Mouse (Mus musculus) heart, embryonic 12.5 days (tissue): ENCODE results near the gene Slc39a11. TPM values are rescaled to one million over a fixed set of nuclear protein-coding genes. Genes with fewer than 3 reads are reported as not detected.

ENCODE experiments used
- ATAC-seq: fragments of 200-750 bp; cut with Nextera tagmentation; 2 replicates; pipeline ENCODE4 v1.8.0; 2017; ENCODE audit warnings: moderate TSS enrichment, moderate library complexity; ENCODE audit not compliant: insufficient number of reproducible peaks, low FRiP score
- H3K27ac ChIP-seq: fragments of 300-500 bp; sonication (generic); 2 replicates; pipeline ENCODE4 v1.5.1; 2016; ENCODE audit warnings: mild to moderate bottlenecking, moderate library complexity; ENCODE audit not compliant: poor library complexity, severe bottlenecking
- H3K27me3 ChIP-seq: fragments of 300-500 bp; sonication (generic); replicated peaks from 2 replicates; pipeline ENCODE4 v1.6.1; 2016; ENCODE audit warnings: mild to moderate bottlenecking, moderate library complexity
- H3K36me3 ChIP-seq: fragments of 300-500 bp; sonication (generic); 2 replicates; pipeline ENCODE4 v1.6.1; 2016; ENCODE audit warnings: mild to moderate bottlenecking, moderate library complexity
- H3K4me1 ChIP-seq: fragments of 300-500 bp; sonication (generic); replicated peaks from 2 replicates; pipeline ENCODE4 v1.6.1; 2016; ENCODE audit warnings: mild to moderate bottlenecking
- H3K4me2 ChIP-seq: fragments of 300-500 bp; sonication (generic); 2 replicates; pipeline ENCODE4 v1.6.1; 2016; ENCODE audit warnings: mild to moderate bottlenecking, moderate library complexity
- H3K4me3 ChIP-seq: fragments of 300-500 bp; sonication (generic); 2 replicates; pipeline ENCODE4 v1.5.1; 2016; ENCODE audit warnings: mild to moderate bottlenecking
- H3K9ac ChIP-seq: fragments of 300-500 bp; sonication (generic); 2 replicates; pipeline ENCODE4 v1.6.1; 2016; ENCODE audit warnings: mild to moderate bottlenecking, moderate library complexity
- H3K9me3 ChIP-seq: fragments of 300-500 bp; sonication (generic); replicated peaks from 2 replicates; pipeline ENCODE4 v1.6.1; 2016; ENCODE audit warnings: mild to moderate bottlenecking, moderate library complexity
- WGBS: fragments of 180-500 bp; shearing (Covaris S2); methylation state at CpG from one replicate; pipeline ENCODE4 v1.1.7; 2016; 5-methylcytosine and 5-hydroxymethylcytosine counted together
- polyA plus RNA-seq: library from polyadenylated mRNA; unstranded; fragments of >200 nt; fragmentation: Nextera tagmentation; extraction: Ambion mirVana; gene quantifications from 2 replicates; pipeline ENCODE4 v1.2.1, GENCODE M21; 2016

Slc39a11 gene
- polyA plus RNA-seq, 1 experiment from 2014 or later: 19.0 TPM

- H3K4me1 ChIP-seq: peaks cover 46% of the 10 kb centered on the region
- 0% methylated on average over 32 of the region's 38 CpGs for WGBS
These were observed 33.7 kb upstream of the Slc39a11 start for GRCm38 (mm10) chr11:113683627-113683956.

GRCm38 (mm10) chr11:113682897-113683626 is 33.2 kb upstream of the Slc39a11 start:
- peak; percentile 76 for ATAC-seq
- Histone ChIP-seq H3K4me2 (peak overlapping the region; percentile 84), H3K27ac (peak overlapping the region; percentile 98), H3K4me3 (peak overlapping the region; percentile 86), H3K9me3 (no peaks in the 10 kb centered on the region), H3K27me3 (no peaks in the 10 kb centered on the region), H3K9ac (peak overlapping the region; percentile 96), H3K4me1 (peaks cover 51% of the 10 kb centered on the region), H3K36me3 (peaks cover 9% of the 10 kb centered on the region)
- WGBS: 4% methylated on average over 38 of the region's 38 CpGs

More at GRCm38 (mm10) chr11:113683627-113683956, 33.7 kb upstream of the Slc39a11 start:
- Histone ChIP-seq H3K36me3 (peaks cover 14% of the 10 kb centered on the region), H3K9me3 (no peaks in the 10 kb centered on the region), H3K27me3 (no peaks in the 10 kb centered on the region), H3K27ac (peak overlapping the region; percentile 98), H3K4me2 (peak overlapping the region; percentile 84), H3K4me3 (peak overlapping the region; percentile 86), H3K9ac (peak overlapping the region; percentile 96)
- ATAC-seq: no peak; the same call in 1 of the 2 replicates

GRCm38 (mm10) chr11:113681979-113682378 is 32.1 kb upstream of the Slc39a11 start:
- Histone ChIP-seq H3K27me3 (no peaks in the 10 kb centered on the region), H3K4me3 (peak overlapping the region; percentile 29), H3K27ac (no peak overlapping the region), H3K9me3 (no peaks in the 10 kb centered on the region), H3K36me3 (peaks cover 11% of the 10 kb centered on the region), H3K4me2 (peak overlapping the region; percentile 52), H3K4me1 (peaks cover 54% of the 10 kb centered on the region), H3K9ac (no peak overlapping the region)
- ATAC-seq: no peak

- no peak overlapping the region for H3K9ac ChIP-seq
These were observed 31.1 kb upstream of the Slc39a11 start for GRCm38 (mm10) chr11:113680954-113681353.

GRCm38 (mm10) chr11:113678373-113678772 is 28.5 kb upstream of the Slc39a11 start:
- Histone ChIP-seq H3K9ac (0 out of 2 replicates have a peak overlapping the region, but pooled peaks have one; percentile 30), H3K27me3 (no peaks in the 10 kb centered on the region), H3K27ac (peak overlapping the region; percentile 88), H3K36me3 (peaks cover 38% of the 10 kb centered on the region), H3K9me3 (no peaks in the 10 kb centered on the region), H3K4me2 (peak overlapping the region; percentile 46), H3K4me3 (0 out of 2 replicates have a peak overlapping the region, but pooled peaks have one; percentile 19), H3K4me1 (peaks cover 47% of the 10 kb centered on the region)
- no peak for ATAC-seq
- WGBS: 70% methylated on average over 8 of the region's 8 CpGs

More at GRCm38 (mm10) chr11:113680954-113681353, 31.1 kb upstream of the Slc39a11 start:
- Histone ChIP-seq H3K9me3 (no peaks in the 10 kb centered on the region), H3K4me2 (peak overlapping the region; percentile 18; the same call in 1 of the 2 replicates), H3K4me1 (peaks cover 48% of the 10 kb centered on the region), H3K4me3 (no peak overlapping the region), H3K36me3 (peaks cover 18% of the 10 kb centered on the region), H3K27me3 (no peaks in the 10 kb centered on the region), H3K27ac (peak overlapping the region; percentile 71)
- peak; percentile 68 for ATAC-seq
- 58% methylated on average over 2 of the region's 2 CpGs for WGBS

GRCm38 (mm10) chr11:113677378-113677777 is 27.5 kb upstream of the Slc39a11 start:
- Histone ChIP-seq H3K27me3 (no peaks in the 10 kb centered on the region), H3K4me1 (peaks cover 47% of the 10 kb centered on the region), H3K9ac (no peak overlapping the region), H3K9me3 (no peaks in the 10 kb centered on the region), H3K27ac (no peak overlapping the region), H3K36me3 (peaks cover 47% of the 10 kb centered on the region), H3K4me2 (no peak overlapping the region), H3K4me3 (no peak overlapping the region)
- no peak for ATAC-seq
- 89% methylated on average over 2 of the region's 2 CpGs for WGBS

GRCm38 (mm10) chr11:113676847-113677246 is 27.0 kb upstream of the Slc39a11 start:
- WGBS: 89% methylated on average over 2 of the region's 2 CpGs
- H3K9ac ChIP-seq: no peak overlapping the region
- H3K4me3 ChIP-seq: no peak overlapping the region
- no peak overlapping the region for H3K4me2 ChIP-seq
- no peaks in the 10 kb centered on the region for H3K27me3 ChIP-seq
- H3K27ac ChIP-seq: no peak overlapping the region
- ATAC-seq: no peak
- H3K4me1 ChIP-seq: peaks cover 43% of the 10 kb centered on the region
- H3K36me3 ChIP-seq: peaks cover 52% of the 10 kb centered on the region
- H3K9me3 ChIP-seq: no peaks in the 10 kb centered on the region

GRCm38 (mm10) chr11:113674595-113674994 is 24.7 kb upstream of the Slc39a11 start:
- no peak overlapping the region for H3K9ac ChIP-seq
- 90% methylated on average over 5 of the region's 5 CpGs for WGBS
- no peaks in the 10 kb centered on the region for H3K9me3 ChIP-seq
- peaks cover 72% of the 10 kb centered on the region for H3K36me3 ChIP-seq
- peaks cover 28% of the 10 kb centered on the region for H3K4me1 ChIP-seq
- H3K4me2 ChIP-seq: no peak overlapping the region
- no peak overlapping the region for H3K4me3 ChIP-seq
- no peak overlapping the region for H3K27ac ChIP-seq
- H3K27me3 ChIP-seq: no peaks in the 10 kb centered on the region
- no peak for ATAC-seq

GRCm38 (mm10) chr11:113673614-113674013 is 23.7 kb upstream of the Slc39a11 start:
- Histone ChIP-seq H3K27me3 (no peaks in the 10 kb centered on the region), H3K9me3 (no peaks in the 10 kb centered on the region), H3K36me3 (peaks cover 81% of the 10 kb centered on the region), H3K4me1 (peaks cover 27% of the 10 kb centered on the region), H3K4me2 (peak overlapping the region; percentile 20; the same call in 1 of the 2 replicates), H3K9ac (no peak overlapping the region), H3K4me3 (no peak overlapping the region), H3K27ac (peak overlapping the region; percentile 77)
- WGBS: 66% methylated on average over 4 of the region's 4 CpGs
- ATAC-seq: no peak

- Histone ChIP-seq H3K4me1 (peaks cover 40% of the 10 kb centered on the region), H3K36me3 (peaks cover 62% of the 10 kb centered on the region)
These were observed 19.8 kb upstream of the Slc39a11 start for GRCm38 (mm10) chr11:113669711-113670110.

GRCm38 (mm10) chr11:113668857-113669256 is 19.0 kb upstream of the Slc39a11 start:
- WGBS: 87% methylated on average over 5 of the region's 5 CpGs

More at GRCm38 (mm10) chr11:113669711-113670110, 19.8 kb upstream of the Slc39a11 start:
- Histone ChIP-seq H3K4me2 (no peak overlapping the region), H3K27ac (no peak overlapping the region), H3K27me3 (no peaks in the 10 kb centered on the region), H3K9ac (no peak overlapping the region), H3K4me3 (no peak overlapping the region), H3K9me3 (no peaks in the 10 kb centered on the region)
- 77% methylated on average over 4 of the region's 4 CpGs for WGBS
- ATAC-seq: no peak

More at GRCm38 (mm10) chr11:113668857-113669256, 19.0 kb upstream of the Slc39a11 start:
- Histone ChIP-seq H3K9me3 (no peaks in the 10 kb centered on the region), H3K4me1 (peaks cover 34% of the 10 kb centered on the region), H3K9ac (no peak overlapping the region), H3K4me2 (no peak overlapping the region), H3K4me3 (no peak overlapping the region), H3K36me3 (peaks cover 66% of the 10 kb centered on the region), H3K27ac (no peak overlapping the region), H3K27me3 (no peaks in the 10 kb centered on the region)
- no peak for ATAC-seq
